Mouse (Mus musculus): ENCODE results near the gene Ralb.

Gene Ralb

GRCm38 (mm10) chr1:119523826-119524225, 19.2 kb upstream of the Ralb start:
- DNase-seq (ENCODE audit: low read depth, low spot score): no peak

- DNase-seq (ENCODE audit: low read depth, low spot score): no peak
Observed at GRCm38 (mm10) chr1:119523369-119523768, 18.8 kb upstream of the Ralb start.

GRCm38 (mm10) chr1:119522726-119523125, 18.1 kb upstream of the Ralb start:
- no peak for DNase-seq (ENCODE audit: low read depth, low spot score)

- no peak for DNase-seq (ENCODE audit: low read depth, low spot score)
Observed at GRCm38 (mm10) chr1:119521681-119522080, 17.1 kb upstream of the Ralb start.

GRCm38 (mm10) chr1:119521029-119521428, 16.4 kb upstream of the Ralb start:
- no peak for DNase-seq (ENCODE audit: low read depth, low spot score)

GRCm38 (mm10) chr1:119519286-119519685, 14.7 kb upstream of the Ralb start:
- no peak for DNase-seq (ENCODE audit: low read depth, low spot score)

GRCm38 (mm10) chr1:119518786-119519185, 14.2 kb upstream of the Ralb start:
- DNase-seq (ENCODE audit: low read depth, low spot score): no peak

- no peak for DNase-seq (ENCODE audit: low read depth, low spot score)
Observed at GRCm38 (mm10) chr1:119518060-119518459, 13.5 kb upstream of the Ralb start.

- DNase-seq (ENCODE audit: low read depth, low spot score): no peak
Observed at GRCm38 (mm10) chr1:119510857-119511256, 6.3 kb upstream of the Ralb start.

- no peak for DNase-seq (ENCODE audit: low read depth, low spot score)
Observed at GRCm38 (mm10) chr1:119510409-119510808, 5.8 kb upstream of the Ralb start.

GRCm38 (mm10) chr1:119509474-119509873, 4.9 kb upstream of the Ralb start:
- no peak for DNase-seq (ENCODE audit: low read depth, low spot score)

- DNase-seq (ENCODE audit: low read depth, low spot score): no peak
Observed at GRCm38 (mm10) chr1:119508548-119508947, 4.0 kb upstream of the Ralb start.

GRCm38 (mm10) chr1:119505951-119506350, 1.4 kb upstream of the Ralb start:
- no peak for DNase-seq (ENCODE audit: low read depth, low spot score)

GRCm38 (mm10) chr1:119503808-119504207, 786 bp downstream of the Ralb start:
- DNase-seq (ENCODE audit: low read depth, low spot score): peak; percentile 22

- DNase-seq (ENCODE audit: low read depth, low spot score): no peak
Observed at GRCm38 (mm10) chr1:119503181-119503580, 1.4 kb downstream of the Ralb start.

- no peak for DNase-seq (ENCODE audit: low read depth, low spot score)
Observed at GRCm38 (mm10) chr1:119502729-119503128, 1.9 kb downstream of the Ralb start.

- no peak for DNase-seq (ENCODE audit: low read depth, low spot score)
Observed at GRCm38 (mm10) chr1:119501881-119502280, 2.7 kb downstream of the Ralb start.

- no peak for DNase-seq (ENCODE audit: low read depth, low spot score)
Observed at GRCm38 (mm10) chr1:119499456-119499855, 5.1 kb downstream of the Ralb start.

GRCm38 (mm10) chr1:119498536-119499231, 5.9 kb downstream of the Ralb start:
- no peak for DNase-seq (ENCODE audit: low read depth, low spot score)

GRCm38 (mm10) chr1:119497346-119498004, 7.1 kb downstream of the Ralb start:
- DNase-seq (ENCODE audit: low read depth, low spot score): no peak

GRCm38 (mm10) chr1:119495396-119495775, 9.2 kb downstream of the Ralb start:
- no peak for DNase-seq (ENCODE audit: low read depth, low spot score)

GRCm38 (mm10) chr1:119494712-119495395, 9.7 kb downstream of the Ralb start:
- no peak for DNase-seq (ENCODE audit: low read depth, low spot score)
